ENCODE assay signal across 8 mouse cellular contexts in the genomic region with DNA sequence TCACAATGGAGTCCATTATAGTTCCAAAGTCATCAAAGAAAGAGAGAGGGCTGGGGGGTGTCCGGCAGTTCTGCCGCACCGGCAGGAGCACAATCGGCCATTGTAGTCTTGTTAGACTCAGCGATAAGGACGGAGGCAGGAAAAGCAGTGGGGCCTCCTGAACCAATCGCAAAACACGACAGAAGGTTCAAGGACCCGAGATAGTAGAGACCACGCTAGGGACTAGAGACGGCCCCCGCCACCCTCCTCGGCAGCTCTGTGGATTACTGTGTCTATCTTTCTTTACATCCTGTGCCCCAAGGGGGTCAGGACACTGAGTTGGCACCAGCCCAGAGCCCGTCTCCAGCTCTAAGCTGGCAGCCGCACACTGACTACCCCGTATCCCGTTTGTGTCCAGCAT. TPM values are rescaled to one million over a fixed set of nuclear protein-coding genes. Genes with fewer than 3 reads are reported as not detected.
A peak's percentile ranks its signal among the peaks of the same experiment; 100 is the strongest.
DNase-seq lines count a peak whose midpoint lies in the region; ATAC-seq and TF ChIP-seq lines count a peak whose summit lies in the region.

No protein-coding gene starts in this region.

- peaks cover 53% of the 10 kb centered on the region for H3K4me1 ChIP-seq in intestine, embryonic 15.5 days (replicated peaks)

- peak overlapping the region; percentile 41 for H3K4me2 ChIP-seq in intestine, embryonic 15.5 days (replicated peaks)

- TF ChIP-seq CTCF in left cerebral cortex, adult 2 months (IDR thresholded peaks at IDR 0.05), result no peak

- no peak overlapping the region for H3K4me3 ChIP-seq in intestine, embryonic 15.5 days (replicated peaks)
- H3K4me3 ChIP-seq in left cerebral cortex, adult 2 months, result no peak overlapping the region

- peak; percentile 72 for ATAC-seq in intestine, embryonic 15.5 days

- no peak overlapping the region for H3K9ac ChIP-seq in intestine, embryonic 15.5 days

- intact Hi-C loops in left cerebral cortex, postnatal 4 days (cut with DNase I), result no loop called here
- intact Hi-C loops in left cerebral cortex, postnatal 36 days (cut with DNase I), result no loop called here
- intact Hi-C loops in left cerebral cortex, adult 2 months (cut with DNase I), result no loop called here

- no peaks in the 10 kb centered on the region for H3K36me3 ChIP-seq in intestine, embryonic 15.5 days

- H3K27me3 ChIP-seq in intestine, embryonic 15.5 days (replicated peaks), result no peaks in the 10 kb centered on the region

- 0 out of 2 replicates have a peak, but pooled peaks cover 4% of the 10 kb centered on the region for H3K9me3 ChIP-seq in intestine, embryonic 15.5 days

- peak overlapping the region; percentile 74 for H3K27ac ChIP-seq in intestine, embryonic 15.5 days
- no peak overlapping the region for H3K27ac ChIP-seq in left cerebral cortex, adult 2 months

- DNase-seq in left cerebral cortex, postnatal 4 days, result peak; percentile 58
- DNase-seq in left cerebral cortex, postnatal 36 days (ENCODE audit: low spot score in 2 of 2), result no peak
- DNase-seq in cerebellum, postnatal 25 days, result peak; percentile 55 to 64
- peak; percentile 61 for DNase-seq in naive thymus-derived CD4-positive, alpha-beta T cell, adult 2 months (ENCODE audit: low read depth)
- no peak for DNase-seq in adrenal gland, adult 18-20 months (ENCODE audit: low spot score in 2 of 2)
- DNase-seq in left cerebral cortex, adult 2 months (ENCODE audit: extremely low spot score in 1 of 2, low spot score in 2 of 2), result no peak
- DNase-seq in adipocyte (ENCODE audit: low spot score), result no peak

- 30% methylated on average over 17 of the region's 17 CpGs for WGBS in intestine, embryonic 15.5 days

RNA-seq across cellular contexts. Expression of a gene that starts 48.6 kb away (rescaled TPM):
- 10 to 100 TPM; 40.8 to 45.2 TPM for total RNA-seq in left cerebral cortex, postnatal 4 days (2021)
- 10 to 100 TPM; 60.9 to 68.6 TPM for total RNA-seq in left cerebral cortex, postnatal 36 days (2021)
- polyA plus RNA-seq in intestine, embryonic 15.5 days (2015; fragmentation: Nextera tagmentation; extraction: Ambion mirVana), result 10.7 and 11.2 TPM in 2 replicates
- total RNA-seq in adrenal gland, adult 18-20 months (2021), result 100 to 1,000 TPM; 115 to 163 TPM
- total RNA-seq in left cerebral cortex, adult 2 months (2021), result 10 to 100 TPM; 51.4 to 54.3 TPM

Comparison
In these comparisons a context has a peak if more than half of its experiments do, and no peak if none do; other contexts are left out.
1. DNase-seq: peak in left cerebral cortex, postnatal 4 days (single experiment), cerebellum, postnatal 25 days (2 of 2) and naive thymus-derived CD4-positive, alpha-beta T cell, adult 2 months (single experiment); none in left cerebral cortex, postnatal 36 days (0 of 2), adrenal gland, adult 18-20 months (0 of 2), left cerebral cortex, adult 2 months (0 of 2) and adipocyte (single experiment).